In the genomic region with DNA sequence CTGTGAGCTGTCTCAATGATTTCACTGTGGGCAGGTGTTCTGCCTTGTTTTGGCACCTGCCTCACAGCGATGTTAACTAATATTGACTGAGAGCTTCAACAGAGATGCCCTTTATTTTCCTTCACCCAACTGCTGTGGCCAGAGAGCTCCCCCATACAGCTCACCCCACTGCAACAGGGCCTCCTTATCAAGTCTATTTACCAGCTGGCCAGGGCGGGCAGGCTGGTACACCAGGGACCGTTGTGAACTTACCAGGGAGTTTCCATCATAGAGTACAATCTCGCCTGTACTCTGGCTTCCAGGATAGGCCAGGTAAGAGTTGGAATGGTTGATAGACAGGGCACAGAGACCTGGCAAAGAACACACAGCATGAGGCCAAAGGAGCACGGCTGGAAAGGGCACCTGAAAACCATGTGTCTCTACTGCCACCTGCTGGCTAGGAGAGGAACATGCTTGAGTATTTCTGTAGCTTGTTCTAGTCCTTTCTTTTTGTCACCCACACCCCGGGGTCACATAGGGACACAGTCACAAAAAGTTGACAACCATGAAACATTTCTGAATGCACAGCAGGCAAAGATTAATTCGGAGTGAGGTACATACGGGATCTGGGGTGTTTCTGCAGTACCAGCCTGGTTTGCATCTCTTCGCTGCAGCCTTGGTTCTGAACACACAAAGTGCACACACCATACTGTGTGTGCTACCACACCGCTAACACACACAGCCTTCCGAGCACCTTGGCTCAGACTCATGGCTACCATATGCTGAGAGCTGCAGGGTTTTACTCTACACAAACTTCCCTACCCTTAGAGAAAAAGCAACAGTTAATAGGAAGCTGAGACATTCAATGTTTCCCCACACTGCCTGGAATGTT, we compare ENCODE assay signal across 8 mouse cellular contexts. TPM values are rescaled to one million over a fixed set of nuclear protein-coding genes. Genes with fewer than 3 reads are reported as not detected.
DNase-seq lines count a peak whose midpoint lies in the region; ATAC-seq and TF ChIP-seq lines count a peak whose summit lies in the region.

No protein-coding gene starts in this region.

- peak; percentile 35; the same call in 1 of the 2 replicates for ATAC-seq in heart, embryonic 12.5 days (ENCODE audit: insufficient number of reproducible peaks, low FRiP score)
- peak; percentile 59; the same call in 1 of the 2 replicates for ATAC-seq in neural tube, embryonic 15.5 days (ENCODE audit: low FRiP score)

- no peaks in the 10 kb centered on the region for H3K27me3 ChIP-seq in CH12.LX (replicated peaks)
- H3K27me3 ChIP-seq in erythroblast, embryonic 14.5 days (ENCODE audit: control insufficient read depth): no peaks in the 10 kb centered on the region
- no peaks in the 10 kb centered on the region for H3K27me3 ChIP-seq in heart, embryonic 12.5 days (replicated peaks)
- H3K27me3 ChIP-seq in neural tube, embryonic 15.5 days (replicated peaks): no peaks in the 10 kb centered on the region
- no peaks in the 10 kb centered on the region for H3K27me3 ChIP-seq in testis, adult 2 months (ENCODE audit: control insufficient read depth, insufficient read depth, low read length)

- TF ChIP-seq EP300 in CH12.LX (IDR thresholded peaks at IDR 0.05; ENCODE audit: low read length): 0 out of 2 replicates have a peak, but pooled peaks have one; percentile 20

- TF ChIP-seq POLR2A in CH12.LX (IDR thresholded peaks at IDR 0.05; ENCODE audit: low read depth, low read length): no peak
- TF ChIP-seq POLR2A in bone marrow macrophage, adult 2 months (IDR thresholded peaks at IDR 0.05; ENCODE audit: borderline replicate concordance, low read depth, low read length): no peak
- TF ChIP-seq POLR2A in lung, adult 2 months (IDR thresholded peaks at IDR 0.05; ENCODE audit: borderline replicate concordance, extremely low read depth, low read depth, low read length): no peak
- no peak for TF ChIP-seq POLR2A in testis, adult 2 months (IDR thresholded peaks at IDR 0.05; ENCODE audit: control insufficient read depth, low read depth, low read length)

- H3K9me3 ChIP-seq in CH12.LX (replicated peaks; ENCODE audit: low read length): no peaks in the 10 kb centered on the region
- H3K9me3 ChIP-seq in erythroblast, embryonic 14.5 days (ENCODE audit: control insufficient read depth, low read length): no peaks in the 10 kb centered on the region
- H3K9me3 ChIP-seq in heart, embryonic 12.5 days (replicated peaks): no peaks in the 10 kb centered on the region
- H3K9me3 ChIP-seq in neural tube, embryonic 15.5 days (replicated peaks): no peaks in the 10 kb centered on the region

- H3K4me1 ChIP-seq in CH12.LX (ENCODE audit: control insufficient read depth in 1 of 2, insufficient read depth in 2 of 2): peaks cover 3 to 21% of the 10 kb centered on the region in 2 experiments
- H3K4me1 ChIP-seq in bone marrow macrophage, adult 2 months (ENCODE audit: control insufficient read depth, insufficient read depth, low read length): peaks cover 8% of the 10 kb centered on the region; the same call in 1 of the 2 replicates
- H3K4me1 ChIP-seq in erythroblast, embryonic 14.5 days (ENCODE audit: control insufficient read depth): peaks cover 59% of the 10 kb centered on the region
- peaks cover 25% of the 10 kb centered on the region for H3K4me1 ChIP-seq in heart, embryonic 12.5 days (replicated peaks)
- peaks cover 7% of the 10 kb centered on the region for H3K4me1 ChIP-seq in lung, adult 2 months (ENCODE audit: control insufficient read depth, insufficient read depth, low read length)
- H3K4me1 ChIP-seq in neural tube, embryonic 15.5 days: no peaks in the 10 kb centered on the region
- no peaks in the 10 kb centered on the region; the same call in 1 of the 2 replicates for H3K4me1 ChIP-seq in testis, adult 2 months (ENCODE audit: control insufficient read depth, insufficient read depth, low read length)

- no peak; the same call in none of the 2 replicates for TF ChIP-seq RAD21 in CH12.LX (IDR thresholded peaks at IDR 0.05; ENCODE audit: low read depth, low read length)

- dilution Hi-C loops in CH12.LX (cut with MboI; ENCODE audit: extremely low pct_ligation_motif_present, extremely low pct_unique_long_range_greater_than_20kb, low sequenced_read_pairs): no loop called here

- no peak overlapping the region for H3K4me3 ChIP-seq in CH12.LX (replicated peaks in 1 of 3; ENCODE audit: low read depth in 2 of 3, low read length in 2 of 3, poor library complexity in 1 of 3)
- no peak overlapping the region for H3K4me3 ChIP-seq in bone marrow macrophage, adult 2 months (ENCODE audit: insufficient read depth, low read length)
- H3K4me3 ChIP-seq in erythroblast, embryonic 14.5 days (replicated peaks): peak overlapping the region; percentile 21
- no peak overlapping the region for H3K4me3 ChIP-seq in heart, embryonic 12.5 days
- no peak overlapping the region for H3K4me3 ChIP-seq in lung, adult 2 months (replicated peaks; ENCODE audit: extremely low read depth, low read depth, low read length)
- H3K4me3 ChIP-seq in neural tube, embryonic 15.5 days (replicated peaks): no peak overlapping the region
- no peak overlapping the region for H3K4me3 ChIP-seq in testis, adult 2 months (ENCODE audit: control insufficient read depth, low read depth, low read length)

- H3K79me2 ChIP-seq in CH12.LX (replicated peaks; ENCODE audit: control insufficient read depth, extremely low read depth, insufficient read depth, poor library complexity, severe bottlenecking): no peaks in the 10 kb centered on the region

- H3K9ac ChIP-seq in CH12.LX (ENCODE audit: insufficient read depth, low read depth): no peak overlapping the region
- no peak overlapping the region for H3K9ac ChIP-seq in heart, embryonic 12.5 days
- H3K9ac ChIP-seq in neural tube, embryonic 15.5 days (replicated peaks): no peak overlapping the region

- 43% methylated on average over 11 of the region's 11 CpGs for WGBS in heart, embryonic 12.5 days
- 47% methylated on average over 11 of the region's 11 CpGs for WGBS in lung, adult 2 months
- WGBS in neural tube, embryonic 15.5 days: 47% methylated on average over 11 of the region's 11 CpGs

- peak; percentile 99 for TF ChIP-seq CTCF in CH12.LX (conservative IDR thresholded peaks at IDR 0.05 in 1 of 2, IDR thresholded peaks at IDR 0.05 in 1 of 2; ENCODE audit: low read depth in 2 of 2, low read length in 2 of 2)
- TF ChIP-seq CTCF in bone marrow macrophage, adult 2 months (IDR thresholded peaks at IDR 0.05; ENCODE audit: low read depth, low read length): peak; percentile 69
- peak; percentile 97 for TF ChIP-seq CTCF in lung, adult 2 months (IDR thresholded peaks at IDR 0.05; ENCODE audit: insufficient read depth, low read length)
- TF ChIP-seq CTCF in testis, adult 2 months (IDR thresholded peaks at IDR 0.05; ENCODE audit: control insufficient read depth, insufficient read depth, insufficient replicate concordance, low read depth, low read length): peak; percentile 92; the same call in 1 of the 2 replicates

- H3K27ac ChIP-seq in CH12.LX (ENCODE audit: insufficient read depth, low read depth): no peak overlapping the region
- no peak overlapping the region for H3K27ac ChIP-seq in bone marrow macrophage, adult 2 months (ENCODE audit: insufficient read depth, low read depth, low read length)
- no peak overlapping the region for H3K27ac ChIP-seq in heart, embryonic 12.5 days (ENCODE audit: poor library complexity, severe bottlenecking)
- no peak overlapping the region for H3K27ac ChIP-seq in neural tube, embryonic 15.5 days (replicated peaks)
- no peak overlapping the region for H3K27ac ChIP-seq in testis, adult 2 months (ENCODE audit: control insufficient read depth, insufficient read depth, low read depth, low read length)

- no peaks in the 10 kb centered on the region for H3K36me3 ChIP-seq in CH12.LX (replicated peaks in 1 of 2; ENCODE audit: control insufficient read depth in 1 of 2, insufficient read depth in 1 of 2, low read length in 1 of 2)
- peaks cover 91% of the 10 kb centered on the region for H3K36me3 ChIP-seq in erythroblast, embryonic 14.5 days (ENCODE audit: control insufficient read depth)
- H3K36me3 ChIP-seq in heart, embryonic 12.5 days: peaks cover 35% of the 10 kb centered on the region
- H3K36me3 ChIP-seq in neural tube, embryonic 15.5 days: 0 out of 2 replicates have a peak, but pooled peaks cover 3% of the 10 kb centered on the region
- no peaks in the 10 kb centered on the region for H3K36me3 ChIP-seq in testis, adult 2 months (ENCODE audit: control insufficient read depth, insufficient read depth, low read length)

- peak; percentile 90 for DNase-seq in CH12.LX (ENCODE audit: extremely low read depth)
- peak; percentile 51 to 84 for DNase-seq in layer of hippocampus, adult 18-20 months (ENCODE audit: low spot score in 2 of 2)
- peak; percentile 70 for DNase-seq in lung, adult 2 months

- peak overlapping the region; percentile 14; the same call in 1 of the 2 replicates for H3K4me2 ChIP-seq in CH12.LX (ENCODE audit: insufficient read depth, low read depth, poor library complexity, severe bottlenecking)
- no peak overlapping the region for H3K4me2 ChIP-seq in heart, embryonic 12.5 days
- H3K4me2 ChIP-seq in neural tube, embryonic 15.5 days: no peak overlapping the region

- in situ Hi-C loops in CH12.LX (cut with MboI; ENCODE audit: low pct_ligation_motif_present, low pct_unique_long_range_greater_than_20kb, low sequenced_read_pairs): loop anchor here (5.0 to 10.0 kb wide), 3 partner anchors 138 to 338 kb away; no protein-coding TSS in a partner anchor

TF ChIP-seq in CH12.LX, 34 proteins besides CTCF, POLR2A, EP300 and RAD21 (continues in another document):
- TF ChIP-seq CHD2 (IDR thresholded peaks at IDR 0.05; ENCODE audit: low read length): 0 out of 2 replicates have a peak, but pooled peaks have one; percentile 25
- TF ChIP-seq ELF1 (IDR thresholded peaks at IDR 0.05; ENCODE audit: low read depth, low read length): no peak
- peak; percentile 48 for TF ChIP-seq MXI1 (IDR thresholded peaks at IDR 0.05; ENCODE audit: low read depth, low read length)
- TF ChIP-seq TCF12 (IDR thresholded peaks at IDR 0.05; ENCODE audit: low read depth, low read length): peak; percentile 44; the same call in 1 of the 2 replicates
- peak; percentile 87 for TF ChIP-seq SIN3A (IDR thresholded peaks at IDR 0.05; ENCODE audit: low read length)
- peak; percentile 59 for TF ChIP-seq BHLHE40 (IDR thresholded peaks at IDR 0.05; ENCODE audit: low read depth, low read length)
- peak; percentile 76; the same call in 1 of the 2 replicates for TF ChIP-seq NELFE (IDR thresholded peaks at IDR 0.05; ENCODE audit: low read depth, low read length)

RNA-seq across cellular contexts. Expression of gene Wipi1, which starts 26.7 kb away (rescaled TPM):
- 0.92 and 2.0 TPM in 2 replicates for total RNA-seq in CH12.LX (2012; rRNA removed)
- 1.9 and 2.2 TPM in 2 replicates for total RNA-seq in CH12.LX (2014; rRNA removed)
- polyA plus RNA-seq in CH12.LX (2012; ENCODE audit: insufficient read length, low read depth): 1.4 and 1.8 TPM in 2 replicates
- 17.2 and 21.3 TPM in 2 replicates for polyA plus RNA-seq in bone marrow macrophage, adult 2 months (2012; ENCODE audit: insufficient read depth, insufficient read length, missing spikeins)
- 11.4 and 12.1 TPM in 2 replicates for polyA plus RNA-seq in erythroblast, embryonic 14.5 days (2012)
- 49.9 and 51.3 TPM in 2 replicates for polyA plus RNA-seq in heart, embryonic 12.5 days (2016; fragmentation: Nextera tagmentation; extraction: Ambion mirVana)
- total RNA-seq in layer of hippocampus, adult 18-20 months (2021): 10 to 100 TPM; 21.1 to 21.6 TPM
- 16.3 and 20.3 TPM in 2 replicates for polyA plus RNA-seq in lung, adult 2 months (2012; rRNA removed)
- 16.7 and 22.5 TPM in 2 replicates for polyA plus RNA-seq in neural tube, embryonic 15.5 days (2015; fragmentation: Nextera tagmentation; extraction: Ambion mirVana)
- polyA plus RNA-seq in testis, adult 2 months (2012; rRNA removed): 29.9 and 34.5 TPM in 2 replicates
